Comparison of ENCODE assay signal across 1 mouse cellular context in the genomic region with DNA sequence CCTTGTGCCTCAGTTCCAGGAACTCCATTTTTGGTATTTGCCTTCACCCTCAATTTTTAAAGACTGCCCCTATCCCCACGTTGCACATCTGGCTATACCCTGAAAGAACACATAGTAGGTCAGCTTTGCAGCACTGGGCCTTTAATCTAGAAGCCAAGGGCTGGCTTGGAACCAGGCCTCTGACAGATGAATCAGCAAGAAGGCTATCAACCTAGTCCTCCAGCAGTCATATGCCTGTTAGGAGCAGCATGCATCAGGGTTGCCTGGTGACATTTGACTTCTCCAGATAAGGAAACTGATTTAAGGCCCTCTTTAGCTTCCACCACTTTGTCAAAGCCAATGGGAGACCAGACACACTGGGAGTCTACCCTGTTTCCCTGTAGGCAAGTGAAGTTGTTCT.
TF ChIP-seq lines count a peak whose summit lies in the region.

No protein-coding gene starts in this region.

TF ChIP-seq in MEL, 35 proteins besides CTCF, POLR2A, EP300 and RAD21 (continued from another document):
- TF ChIP-seq ETS1 (IDR thresholded peaks at IDR 0.05; ENCODE audit: low read depth, low read length) (peak; percentile 59; the same call in 1 of the 2 replicates), USF2 (IDR thresholded peaks at IDR 0.05; ENCODE audit: borderline replicate concordance in 1 of 2, insufficient read depth in 1 of 2, low read depth in 1 of 2, low read length in 2 of 2) (no peak), MAX (IDR thresholded peaks at IDR 0.05; ENCODE audit: low read length) (no peak)
